Mouse (Mus musculus): ENCODE data around the gene Adipor2. TPM values are rescaled to one million over a fixed set of nuclear protein-coding genes. Genes with fewer than 3 reads are reported as not detected.

Gene Adipor2
- total RNA-seq, 2 experiments from 2014 or later = 40.5 to 43.1 TPM

DNA sequence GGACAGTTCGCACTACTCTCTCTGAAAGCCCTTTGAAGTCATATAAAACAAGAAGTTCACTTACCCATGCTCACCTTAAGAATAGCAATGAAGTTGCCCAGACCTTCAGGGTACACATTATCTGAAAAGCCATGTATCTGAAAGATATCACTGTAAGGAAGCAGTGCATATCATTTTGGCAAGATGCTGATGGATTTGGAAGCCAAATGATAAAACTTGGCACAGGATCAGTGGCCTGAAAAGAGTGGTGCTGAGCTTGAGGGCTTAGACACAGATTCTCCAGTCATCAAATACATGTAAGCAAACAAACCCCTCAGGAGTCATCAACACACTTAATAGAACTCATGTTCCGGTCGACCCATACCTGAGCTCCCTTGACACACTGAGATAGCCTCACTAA, 16.9 kb downstream of the Adipor2 start:
- intact Hi-C loops (cut with DNase I) = no loop called here
- DNase-seq (ENCODE audit: extremely low spot score in 1 of 2, low spot score in 2 of 2) = no peak

DNA sequence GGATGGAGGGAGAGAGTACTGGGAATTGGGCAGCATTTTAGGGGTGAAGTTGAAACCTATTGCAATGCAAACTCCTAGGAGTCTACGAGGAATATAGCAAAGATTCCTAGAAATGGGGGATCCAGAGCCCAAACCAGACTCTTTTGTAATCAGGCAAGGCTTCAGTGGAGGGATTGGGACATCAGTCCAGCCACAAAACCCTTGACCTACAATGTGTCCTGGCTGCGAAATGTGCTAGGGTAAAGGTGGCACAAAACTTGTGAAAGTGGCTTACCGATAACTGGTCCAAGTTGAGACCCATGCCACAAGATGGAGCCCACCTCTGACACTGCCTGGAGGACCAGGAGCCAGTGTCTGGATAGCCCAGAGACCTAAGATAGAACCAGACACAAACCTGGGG, 18.1 kb downstream of the Adipor2 start:
- DNase-seq (ENCODE audit: extremely low spot score in 1 of 2, low spot score in 2 of 2) = no peak
- intact Hi-C loops (cut with DNase I) = no loop called here

DNA sequence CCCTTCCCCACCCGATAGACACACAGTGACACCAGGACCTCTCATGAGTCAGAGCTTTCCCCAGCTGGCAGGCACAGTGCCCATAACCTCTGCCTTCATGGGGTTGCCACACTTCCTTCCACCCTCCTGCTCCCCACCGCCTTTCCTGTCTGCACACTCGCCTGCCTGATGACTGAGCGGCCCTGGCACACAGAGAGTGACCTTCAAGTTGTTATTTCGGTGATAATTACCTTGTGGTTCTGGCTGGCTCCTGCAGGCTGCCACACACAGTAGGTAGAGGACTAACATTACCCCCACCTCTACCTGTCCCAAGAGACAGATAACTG, 21.2 kb downstream of the Adipor2 start:
- peak; percentile 13 to 53 for DNase-seq (ENCODE audit: extremely low spot score in 1 of 2, low spot score in 2 of 2)
- intact Hi-C loops (cut with DNase I) = no loop called here

GRCm38 (mm10) chr6:119395421-119396308, 21.8 kb downstream of the Adipor2 start:
- intact Hi-C loops (cut with DNase I) = no loop called here
- no peak for DNase-seq (ENCODE audit: extremely low spot score in 1 of 2, low spot score in 2 of 2)

DNA sequence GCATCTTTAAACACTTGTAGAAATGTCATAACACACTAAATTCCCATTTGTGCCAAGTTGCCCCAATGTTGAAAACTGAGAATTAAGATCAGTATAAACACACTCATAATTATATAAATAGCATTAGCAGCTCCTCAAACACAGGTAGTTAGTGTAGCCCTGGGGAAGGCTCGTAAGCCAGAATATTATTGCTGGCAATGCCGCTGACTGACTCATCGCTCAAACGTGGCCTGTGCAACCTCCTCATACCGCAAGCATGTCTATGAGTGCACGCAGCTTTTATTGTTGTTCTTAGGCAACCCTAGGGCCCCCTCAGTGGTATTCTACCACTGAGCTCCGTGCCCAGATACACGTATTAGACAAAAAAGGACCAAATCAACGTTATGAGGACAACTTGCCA, 24.7 kb downstream of the Adipor2 start:
- no peak for DNase-seq (ENCODE audit: extremely low spot score in 1 of 2, low spot score in 2 of 2)
- intact Hi-C loops (cut with DNase I) = no loop called here

DNA sequence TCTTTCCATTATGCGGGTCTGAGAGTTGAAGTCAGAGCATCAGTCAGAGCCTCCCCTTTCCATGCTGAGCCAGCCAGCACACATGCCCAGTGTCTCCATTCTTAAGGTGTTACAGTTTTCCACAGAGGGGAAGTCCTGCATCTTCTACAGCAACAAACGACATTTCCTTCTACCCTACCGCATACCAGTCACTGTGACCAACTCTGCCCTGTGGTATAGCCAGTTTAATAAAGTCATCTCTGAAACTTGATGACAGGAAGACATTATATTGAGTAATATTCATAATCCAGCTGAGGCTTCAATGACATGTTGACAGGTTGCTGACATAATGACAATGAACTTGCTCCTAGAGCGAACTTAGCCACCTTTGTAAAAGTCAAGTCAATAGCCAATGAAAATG, 26.8 kb downstream of the Adipor2 start:
- intact Hi-C loops (cut with DNase I) = no loop called here
- DNase-seq (ENCODE audit: extremely low spot score in 1 of 2, low spot score in 2 of 2) = no peak

GRCm38 (mm10) chr6:119389089-119389488, 28.4 kb downstream of the Adipor2 start:
- no peak for DNase-seq (ENCODE audit: extremely low spot score in 1 of 2, low spot score in 2 of 2)
- intact Hi-C loops (cut with DNase I) = no loop called here

DNA sequence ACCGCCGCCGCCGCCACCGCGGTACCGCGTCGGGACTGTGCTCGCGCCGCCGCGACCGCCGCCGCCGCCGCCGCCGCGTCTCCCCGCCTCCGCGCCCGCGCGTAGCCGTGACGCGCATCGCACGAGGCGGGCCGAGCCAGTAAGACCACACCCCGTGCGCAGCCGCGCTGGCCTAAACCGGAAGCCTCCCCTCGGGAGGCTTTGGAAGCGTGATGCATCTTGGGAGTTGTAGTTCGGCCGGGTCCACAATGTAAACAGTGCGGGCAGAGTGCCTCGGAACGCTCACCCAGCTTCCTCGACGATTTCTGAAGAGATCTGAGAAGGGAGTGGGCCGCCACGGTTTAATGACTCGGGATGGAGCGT, 28.9 kb downstream of the Adipor2 start:
- peak; percentile 95 to 97 for DNase-seq (ENCODE audit: extremely low spot score in 1 of 2, low spot score in 2 of 2)
- intact Hi-C loops (cut with DNase I) = no loop called here

DNA sequence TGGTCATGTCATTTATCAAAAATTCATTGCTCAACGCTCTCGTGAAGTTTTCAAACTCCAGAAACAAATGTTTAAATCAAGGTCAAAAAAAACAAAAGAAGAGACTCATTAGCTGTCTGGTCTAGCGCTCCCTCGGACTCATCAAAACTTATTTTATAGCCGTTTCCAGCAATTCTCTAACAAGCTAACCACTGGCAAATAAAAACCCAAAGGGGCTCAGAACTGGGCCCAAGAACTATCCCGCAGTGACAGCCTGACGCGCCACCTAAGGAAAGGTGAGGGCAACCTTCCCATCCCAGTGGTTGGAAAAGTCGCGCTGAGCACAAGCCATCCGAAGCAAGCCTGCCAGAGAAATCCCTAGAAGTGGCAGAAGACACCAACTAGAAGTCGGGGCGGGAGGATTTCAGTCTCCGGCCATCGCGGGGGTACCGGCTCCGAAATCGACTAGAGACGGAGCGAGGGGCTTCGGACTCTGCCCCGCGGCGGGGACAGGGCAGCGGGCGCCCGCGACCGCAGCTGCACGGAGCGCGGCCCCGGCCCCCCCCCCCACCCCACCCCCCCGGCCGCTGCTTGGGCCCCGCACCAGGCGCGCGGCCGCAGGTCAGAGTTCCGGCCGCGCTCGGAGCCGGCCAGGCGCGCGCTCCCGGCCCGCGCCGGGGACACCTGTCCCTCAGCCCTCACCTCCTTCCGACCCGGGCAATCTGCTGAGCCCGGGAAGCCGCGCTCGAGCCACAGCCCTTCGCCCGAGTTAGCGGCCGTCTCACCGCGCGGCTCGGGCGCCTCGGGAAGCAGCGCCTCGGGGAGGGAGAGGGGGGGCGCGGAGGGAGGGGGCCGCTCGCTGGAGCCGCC, 29.5 kb downstream of the Adipor2 start:
- intact Hi-C loops (cut with DNase I) = no loop called here
- DNase-seq (ENCODE audit: extremely low spot score in 1 of 2, low spot score in 2 of 2) = peak in 1 of 2 experiments; percentile 5

DNA sequence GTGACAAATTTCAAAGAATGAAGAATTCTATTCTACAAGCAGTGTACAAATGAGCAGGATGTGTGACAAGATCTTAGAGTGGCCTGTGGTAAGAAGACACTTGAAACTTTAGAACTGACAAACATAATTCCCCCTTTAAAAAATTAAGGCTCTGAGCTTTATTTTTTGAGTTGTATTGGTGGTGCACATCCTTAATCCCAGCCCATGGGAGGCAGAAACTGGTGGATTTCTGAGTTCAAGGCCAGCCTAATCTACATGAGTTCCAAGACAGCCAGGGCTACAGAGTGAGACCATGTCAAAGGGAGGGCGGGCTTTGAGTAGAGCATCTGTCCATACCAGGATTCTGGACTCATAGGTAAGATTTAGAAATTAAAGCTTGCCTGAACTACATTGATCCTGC, 30.7 kb downstream of the Adipor2 start:
- intact Hi-C loops (cut with DNase I) = no loop called here
- no peak for DNase-seq (ENCODE audit: extremely low spot score in 1 of 2, low spot score in 2 of 2)

DNA sequence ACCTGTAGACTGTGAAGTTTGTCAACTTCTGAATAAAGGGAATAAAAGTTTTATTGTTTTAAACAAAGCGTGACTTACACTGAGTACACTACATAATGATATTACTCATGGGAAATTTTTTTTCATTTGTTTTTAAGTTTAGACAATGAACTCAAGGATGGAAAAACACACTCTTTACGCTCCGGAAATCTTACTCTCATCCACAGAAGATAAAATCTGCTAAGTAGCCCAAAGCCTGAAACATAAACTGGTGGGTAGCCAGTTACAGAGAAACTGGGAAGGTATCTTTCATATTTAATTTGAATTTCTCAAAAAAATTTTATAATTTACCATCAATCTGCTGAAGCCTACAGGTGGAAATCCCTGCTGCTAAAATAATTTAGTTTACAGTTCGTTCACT, 31.1 kb downstream of the Adipor2 start:
- no peak for DNase-seq (ENCODE audit: extremely low spot score in 1 of 2, low spot score in 2 of 2)
- intact Hi-C loops (cut with DNase I) = no loop called here

DNA sequence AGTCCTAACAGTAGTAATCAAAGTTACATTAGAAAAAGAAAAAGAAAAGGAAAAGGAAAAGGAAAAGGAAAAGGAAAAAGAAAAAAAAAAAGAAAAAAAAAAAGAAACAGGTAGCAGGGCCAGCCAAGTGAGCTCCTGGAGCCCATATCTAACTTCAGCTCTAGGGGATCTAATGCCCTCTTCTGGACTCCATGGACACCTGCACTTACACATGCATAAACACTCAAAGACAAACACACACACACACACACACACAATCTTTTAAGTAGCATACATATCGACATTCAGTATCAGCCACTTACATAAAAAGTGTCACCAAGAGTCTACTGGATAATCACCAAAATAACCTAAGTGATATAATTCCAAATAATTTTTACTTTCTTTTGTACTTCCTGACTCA, 31.8 kb downstream of the Adipor2 start:
- no peak for DNase-seq (ENCODE audit: extremely low spot score in 1 of 2, low spot score in 2 of 2)
- intact Hi-C loops (cut with DNase I) = no loop called here

DNA sequence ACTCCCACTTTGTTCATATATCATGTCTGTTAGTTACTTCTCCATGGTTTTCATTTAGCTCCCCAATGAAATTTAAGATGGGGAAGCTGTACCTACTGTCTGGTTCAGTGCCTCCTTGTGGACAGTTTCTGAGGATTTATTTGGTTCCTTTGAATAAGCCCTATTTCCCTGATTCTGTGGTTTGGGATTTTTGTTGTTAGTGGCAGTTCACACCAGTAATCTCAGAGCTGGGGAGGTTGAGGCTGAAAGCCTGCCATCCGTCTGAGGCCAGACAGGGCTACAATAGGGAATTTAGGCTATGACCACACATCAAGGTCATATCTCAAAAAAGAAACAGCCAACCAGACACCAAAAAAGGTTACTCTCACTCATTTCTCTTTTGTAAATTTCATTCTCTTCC, 38.9 kb downstream of the Adipor2 start:
- no peak for DNase-seq (ENCODE audit: extremely low spot score in 1 of 2, low spot score in 2 of 2)
- intact Hi-C loops (cut with DNase I) = no loop called here

DNA sequence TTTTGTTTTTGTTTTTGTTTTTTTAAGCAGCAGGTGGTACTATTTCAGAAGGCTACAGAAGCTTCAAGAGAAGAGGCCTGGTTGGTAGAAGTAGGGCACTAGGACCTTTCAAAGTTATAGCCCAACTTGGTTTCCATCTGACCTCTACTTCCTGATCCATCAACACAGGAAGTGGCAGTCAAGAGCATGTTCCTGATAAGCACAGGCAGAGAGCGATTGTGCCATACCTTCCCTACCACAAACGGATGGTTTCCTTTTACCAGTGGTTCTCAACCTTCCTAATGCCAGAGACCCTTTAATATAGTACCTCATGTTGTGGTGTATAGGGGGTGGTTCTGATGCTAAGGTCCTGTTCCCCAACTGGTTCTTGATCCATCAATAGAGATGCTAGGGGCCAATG, 39.9 kb downstream of the Adipor2 start:
- no peak for DNase-seq (ENCODE audit: extremely low spot score in 1 of 2, low spot score in 2 of 2)
- intact Hi-C loops (cut with DNase I) = no loop called here

GRCm38 (mm10) chr6:119375035-119375434, 42.5 kb downstream of the Adipor2 start:
- no peak for DNase-seq (ENCODE audit: extremely low spot score in 1 of 2, low spot score in 2 of 2)
- intact Hi-C loops (cut with DNase I) = no loop called here

- DNase-seq (ENCODE audit: extremely low spot score in 1 of 2, low spot score in 2 of 2) = no peak
- intact Hi-C loops (cut with DNase I) = no loop called here
Measured at GRCm38 (mm10) chr6:119373000-119373705, 44.4 kb downstream of the Adipor2 start.

DNA sequence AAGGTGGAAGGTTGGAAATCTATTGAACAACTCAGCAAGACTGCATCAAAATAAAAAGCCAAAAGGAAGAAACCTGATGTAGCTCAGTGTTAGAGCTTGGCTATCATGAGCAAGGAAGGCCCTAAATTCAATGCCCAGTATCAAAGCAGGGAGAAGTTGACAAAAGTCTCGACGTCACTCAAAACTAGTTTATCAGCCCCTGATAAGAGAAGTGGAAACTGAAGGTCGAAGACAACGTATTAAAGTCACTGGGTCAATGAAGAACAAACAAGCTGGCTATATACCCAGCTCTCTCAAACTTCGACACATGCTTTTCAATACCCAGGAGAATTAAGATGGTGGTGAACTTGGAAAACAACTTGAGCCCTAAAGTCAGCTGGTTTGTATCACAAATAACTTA, 45.3 kb downstream of the Adipor2 start:
- DNase-seq (ENCODE audit: extremely low spot score in 1 of 2, low spot score in 2 of 2) = no peak

DNA sequence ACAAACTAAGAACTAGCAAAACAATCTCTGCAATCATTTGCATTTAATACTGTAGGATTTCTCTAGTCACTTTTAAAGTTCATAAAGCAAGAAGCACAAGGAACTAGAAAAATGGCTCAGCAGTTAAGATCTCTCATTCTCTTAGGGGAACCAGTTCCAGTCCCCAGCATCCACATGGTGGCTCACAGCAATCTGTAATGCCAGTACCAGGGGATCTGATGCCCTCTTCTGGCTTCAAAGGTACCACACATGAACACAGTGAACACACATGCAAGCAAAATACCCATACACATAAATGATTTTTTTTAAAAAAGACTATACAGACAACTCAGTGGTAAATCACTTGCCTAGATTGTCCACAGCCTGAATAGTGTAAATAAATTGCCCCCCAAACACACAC, 45.9 kb downstream of the Adipor2 start:
- DNase-seq (ENCODE audit: extremely low spot score in 1 of 2, low spot score in 2 of 2) = no peak
- intact Hi-C loops (cut with DNase I) = no loop called here

More for the DNA sequence above, 45.3 kb downstream of the Adipor2 start:
- intact Hi-C loops (cut with DNase I) = no loop called here

- no peak for DNase-seq (ENCODE audit: extremely low spot score in 1 of 2, low spot score in 2 of 2)
- intact Hi-C loops (cut with DNase I) = loop anchor here (5.0 kb wide), 1 partner anchor 1120 kb away; no protein-coding TSS in a partner anchor
Measured at GRCm38 (mm10) chr6:119367382-119367781, 50.1 kb downstream of the Adipor2 start.

All from left cerebral cortex, postnatal 10 days (tissue).